Mouse (Mus musculus): ENCODE results near the gene Cers6.

DNA sequence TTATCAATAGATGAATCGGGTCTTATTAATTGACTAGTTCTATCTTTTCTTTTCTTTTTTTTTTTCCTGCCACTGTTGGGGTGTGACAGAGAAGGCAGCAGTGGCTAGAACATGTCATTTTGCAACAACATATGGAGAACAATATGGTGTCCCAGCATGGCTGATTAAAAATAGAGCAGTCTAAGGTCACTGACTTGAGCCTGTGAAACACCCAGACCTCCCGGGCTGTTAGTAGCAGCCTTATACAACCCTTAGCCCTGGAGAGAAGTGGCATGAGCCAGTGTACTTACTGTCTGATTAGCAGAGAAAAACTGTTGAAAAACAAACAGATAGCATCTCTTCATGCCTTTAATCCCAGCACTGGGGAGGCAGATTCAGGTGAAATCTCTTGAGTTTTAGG lies 3.1 kb downstream of the Cers6 start:
- TF ChIP-seq CTCF (IDR thresholded peaks at IDR 0.05; ENCODE audit: control insufficient read depth, insufficient read depth, insufficient replicate concordance, low read depth, low read length) (no peak), POLR2A (IDR thresholded peaks at IDR 0.05; ENCODE audit: control insufficient read depth, low read depth, low read length) (no peak)
